Mouse (Mus musculus) kidney, postnatal 25 days (tissue): ENCODE results near the gene Obscn.
A peak's percentile ranks its signal among the peaks of the same experiment; 100 is the strongest.

Source experiments
- DNase-seq, 2 experiments: peaks; one replicate each; pipeline ENCODE4 v3.0.0; 2021; ENCODE audit warnings: mixed read lengths in 2 of 2

The Obscn gene

DNA sequence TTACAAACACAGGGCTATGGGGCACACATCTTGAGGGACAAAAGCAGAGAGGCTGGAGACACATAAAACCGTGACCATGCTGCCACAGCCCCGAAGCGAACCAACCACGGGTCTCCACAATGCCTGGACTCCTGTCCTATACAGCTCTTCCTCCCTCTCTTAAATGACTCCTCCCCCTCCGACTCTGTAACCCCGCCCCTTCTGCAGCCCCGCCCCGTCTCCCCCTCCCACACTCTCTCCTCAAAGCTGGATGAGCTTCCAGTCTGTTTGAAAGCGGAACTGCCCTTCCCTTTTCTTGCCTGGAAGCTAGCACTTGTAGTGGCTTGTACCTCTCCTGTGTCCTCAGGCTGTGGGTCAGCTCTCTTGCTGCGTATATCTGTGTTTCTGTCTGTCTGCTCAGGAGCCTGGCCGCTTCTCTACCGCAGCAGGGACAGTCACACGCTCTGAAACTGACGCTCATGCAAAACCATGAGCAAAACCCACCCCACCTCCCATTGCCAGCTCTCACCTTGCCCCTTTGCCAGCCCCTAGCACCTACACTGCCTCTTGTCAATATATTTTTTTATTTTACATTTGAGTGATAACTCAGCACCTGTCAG lies 5.7 kb upstream of the Obscn start:
- no peak for DNase-seq

- DNase-seq = no peak
Observed at GRCm38 (mm10) chr11:59138537-59139486, 2.6 kb upstream of the Obscn start.

DNA sequence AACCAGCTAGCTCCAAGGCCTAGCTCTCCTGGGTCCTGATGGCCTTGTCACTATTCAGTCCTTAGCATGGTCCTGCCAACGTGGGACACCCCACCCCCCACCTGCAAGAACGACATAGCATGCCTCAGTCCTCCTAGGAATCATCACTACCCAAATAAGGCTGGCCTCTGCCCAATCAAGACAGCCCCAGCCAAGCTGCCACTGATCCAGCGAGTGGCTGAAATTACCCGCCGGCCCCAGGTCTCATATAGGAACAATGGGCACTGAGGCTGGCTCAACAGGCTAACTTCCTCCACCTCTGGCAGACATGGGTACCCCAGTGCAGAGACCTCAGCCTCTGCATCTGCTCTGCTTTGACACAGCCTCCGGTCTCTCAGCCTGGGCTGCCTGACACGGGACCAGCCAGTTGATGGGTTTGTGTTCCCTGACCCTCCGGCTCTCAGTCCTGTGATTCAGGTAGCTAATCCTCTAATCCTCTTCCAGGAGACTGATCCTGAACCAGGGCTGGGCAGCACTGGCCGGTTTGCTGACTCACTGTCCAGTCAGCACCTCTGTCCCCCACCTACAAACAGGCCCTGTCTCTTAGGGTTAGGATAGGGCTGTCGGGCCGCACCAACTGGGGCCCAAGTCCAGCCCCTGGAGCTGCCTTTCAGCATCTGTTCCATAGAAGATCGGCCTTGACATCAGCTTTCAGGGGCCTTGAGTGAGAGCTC lies 948 bp upstream of the Obscn start:
- DNase-seq = no peak

GRCm38 (mm10) chr11:59135051-59135820 lies 966 bp downstream of the Obscn start:
- no peak for DNase-seq

DNA sequence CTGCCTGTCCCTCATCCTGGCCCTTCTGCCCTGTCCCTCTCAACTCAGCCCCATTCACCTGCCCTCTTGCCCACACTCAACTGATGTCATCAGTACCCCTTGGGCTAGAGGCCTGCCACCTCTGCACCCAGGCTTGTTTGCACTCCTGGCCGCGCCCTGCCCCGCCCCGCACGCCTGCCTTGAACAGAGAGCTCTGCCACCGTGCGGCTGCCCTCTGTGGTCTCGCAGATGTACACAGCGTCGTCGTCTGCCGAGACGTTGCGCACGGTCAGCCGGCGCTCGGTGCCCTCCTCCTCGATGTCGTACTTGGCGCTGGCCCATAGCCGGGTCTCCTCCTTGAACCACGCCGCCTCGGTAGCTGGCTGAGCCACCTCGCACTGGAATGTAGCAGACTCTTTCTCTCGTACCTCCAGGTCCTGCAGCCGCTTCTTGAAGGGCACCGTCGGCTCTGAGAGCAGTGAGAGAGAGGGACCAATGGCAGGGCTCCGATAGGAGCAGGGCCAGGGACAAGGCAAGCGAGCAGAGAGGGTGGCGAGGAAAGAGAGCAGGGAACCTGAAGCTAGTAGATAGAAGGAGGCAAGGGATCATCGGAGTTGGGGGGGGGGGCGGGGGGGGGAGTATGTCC lies 1.7 kb downstream of the Obscn start:
- DNase-seq = no peak

GRCm38 (mm10) chr11:59132065-59132464 lies 4.1 kb downstream of the Obscn start:
- DNase-seq = no peak

DNA sequence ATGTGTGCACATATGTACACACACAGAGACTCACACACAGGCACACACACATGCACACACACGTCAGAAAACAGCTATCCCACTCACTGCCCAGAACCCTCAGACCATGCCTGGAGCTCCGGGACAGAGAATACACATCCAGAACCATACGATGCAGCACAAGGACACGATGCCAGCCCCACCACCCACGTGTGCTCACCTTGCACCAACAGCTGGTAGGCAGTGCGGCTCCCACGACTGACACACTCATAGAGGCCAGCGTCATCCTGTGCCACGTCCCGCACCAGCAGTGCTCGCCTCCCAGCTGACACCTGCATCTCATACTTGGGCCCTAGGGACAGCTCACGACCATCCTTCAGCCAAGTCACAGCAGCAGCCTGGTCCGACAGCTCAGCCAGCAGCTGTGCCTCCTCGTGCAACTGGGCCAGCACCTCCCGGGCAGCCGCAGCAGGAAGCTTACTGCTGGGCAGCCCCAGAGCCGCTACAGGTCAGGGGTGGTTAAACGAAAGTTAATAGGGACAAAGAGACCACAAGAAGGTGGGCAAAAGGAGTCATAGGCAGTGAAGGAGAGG lies 4.8 kb downstream of the Obscn start:
- DNase-seq = no peak

DNA sequence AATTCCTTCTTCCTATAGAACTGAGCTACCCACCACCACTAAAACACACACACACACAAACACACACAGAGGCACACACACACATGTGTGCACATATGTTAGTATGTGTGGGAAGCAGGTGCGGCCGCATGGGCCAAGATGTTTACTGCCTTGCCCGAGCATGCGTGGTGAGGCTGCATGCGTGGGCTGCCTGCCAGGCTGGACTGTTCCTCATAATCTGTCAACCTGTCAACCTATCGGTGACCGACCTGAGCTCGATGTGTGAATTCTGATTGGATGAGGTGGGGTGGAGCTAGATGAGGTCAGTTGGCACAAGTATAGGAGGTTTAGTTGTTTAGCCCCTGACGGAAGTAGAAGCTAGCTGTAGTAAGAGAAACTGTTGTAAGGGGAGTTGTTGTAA lies 5.4 kb downstream of the Obscn start:
- no peak for DNase-seq

DNA sequence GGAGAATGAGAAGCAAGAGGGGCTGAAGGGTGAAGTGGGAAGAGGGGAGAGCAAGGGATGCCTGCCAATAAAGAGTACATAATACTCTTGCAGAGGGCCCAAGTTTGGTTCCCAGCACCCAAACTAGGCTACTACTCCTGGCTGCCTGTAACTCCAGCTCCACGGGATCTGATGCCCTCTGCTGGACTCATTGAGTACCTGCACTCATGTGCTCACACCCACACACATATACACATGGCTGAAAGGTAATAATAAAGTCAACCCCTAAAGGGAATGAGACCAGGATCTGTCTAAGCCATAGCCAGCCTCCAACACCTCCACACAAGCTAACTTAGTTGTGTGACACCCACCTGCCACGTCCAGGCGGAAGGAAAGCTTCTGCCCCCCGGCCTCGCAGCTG lies 30.3 kb downstream of the Obscn start:
- no peak for DNase-seq

GRCm38 (mm10) chr11:59102324-59102723 lies 33.9 kb downstream of the Obscn start:
- no peak for DNase-seq

GRCm38 (mm10) chr11:59098339-59098738 lies 37.9 kb downstream of the Obscn start:
- peak; percentile 57 to 75 for DNase-seq

GRCm38 (mm10) chr11:59097770-59098169 lies 38.4 kb downstream of the Obscn start:
- no peak for DNase-seq

- DNase-seq = peak in 1 of 2 experiments; percentile 6
Observed at GRCm38 (mm10) chr11:59094213-59094612, 42.0 kb downstream of the Obscn start.

DNA sequence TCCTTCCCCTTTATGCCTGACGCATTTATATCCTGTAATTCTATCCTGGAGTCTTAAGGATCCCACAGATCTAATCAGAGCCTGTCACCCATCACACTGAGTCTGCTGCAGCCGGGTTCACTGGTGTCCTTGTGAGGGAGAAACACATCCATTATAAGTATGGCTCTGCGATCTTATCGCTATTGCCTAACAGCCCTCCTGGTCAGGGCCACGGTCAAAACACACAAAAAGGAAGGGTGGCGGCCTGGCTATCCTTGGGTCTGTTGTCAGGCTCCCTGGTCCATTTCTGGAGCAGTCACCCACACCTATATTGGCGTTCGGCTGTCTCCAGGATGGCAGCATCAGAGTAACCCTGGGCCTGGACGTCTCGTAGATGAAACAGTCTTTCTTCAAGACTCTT lies 48.6 kb downstream of the Obscn start:
- DNase-seq = peak in 1 of 2 experiments; percentile 27

- DNase-seq = no peak
Observed at GRCm38 (mm10) chr11:59085200-59085599, 51.0 kb downstream of the Obscn start.

DNA sequence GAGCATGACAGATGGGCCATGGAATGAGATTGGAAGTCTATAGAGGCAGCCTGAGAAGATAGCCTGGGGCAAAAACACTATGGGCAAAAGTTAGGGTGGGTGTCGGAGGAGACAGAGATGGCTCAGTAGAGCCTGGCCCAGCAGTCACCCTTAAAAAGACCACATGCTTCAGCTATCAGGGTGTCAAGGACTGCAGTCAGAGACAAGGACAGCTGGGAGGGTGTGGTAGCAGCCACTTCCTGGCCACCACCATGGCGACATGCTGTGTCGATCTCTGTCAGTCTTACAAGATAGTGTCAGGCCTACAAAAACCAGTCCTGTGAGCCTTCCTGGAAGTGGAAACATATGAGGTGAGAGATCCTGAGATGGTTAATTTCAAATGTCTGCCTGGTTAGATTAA lies 53.1 kb downstream of the Obscn start:
- no peak for DNase-seq

DNA sequence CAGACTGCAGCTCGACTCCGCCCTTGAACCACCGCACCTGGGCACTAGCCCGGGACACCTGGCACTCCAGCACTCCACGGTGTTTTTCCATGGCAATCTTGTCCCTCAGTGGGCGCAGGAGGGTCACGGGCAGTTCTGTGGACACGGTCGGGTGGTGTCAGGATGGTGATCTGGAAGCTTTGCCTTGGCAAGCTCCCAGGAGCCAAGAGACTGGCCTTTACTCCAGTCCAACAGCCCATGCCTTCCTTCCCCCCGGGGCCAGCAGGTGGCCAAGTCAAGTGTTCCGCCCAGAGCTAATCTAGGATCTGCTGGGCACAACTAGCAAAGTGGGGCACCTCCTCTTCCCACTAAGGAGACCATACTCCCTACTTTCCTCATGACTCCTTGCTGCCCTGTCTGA lies 57.9 kb downstream of the Obscn start:
- DNase-seq = peak; percentile 65 to 81

GRCm38 (mm10) chr11:59070321-59070720 lies 65.9 kb downstream of the Obscn start:
- no peak for DNase-seq

GRCm38 (mm10) chr11:59068922-59069321 lies 67.3 kb downstream of the Obscn start:
- no peak for DNase-seq

- no peak for DNase-seq
Observed at GRCm38 (mm10) chr11:59068433-59068832, 67.8 kb downstream of the Obscn start.

GRCm38 (mm10) chr11:59067921-59068320 lies 68.3 kb downstream of the Obscn start:
- peak in 1 of 2 experiments; percentile 26 for DNase-seq

DNA sequence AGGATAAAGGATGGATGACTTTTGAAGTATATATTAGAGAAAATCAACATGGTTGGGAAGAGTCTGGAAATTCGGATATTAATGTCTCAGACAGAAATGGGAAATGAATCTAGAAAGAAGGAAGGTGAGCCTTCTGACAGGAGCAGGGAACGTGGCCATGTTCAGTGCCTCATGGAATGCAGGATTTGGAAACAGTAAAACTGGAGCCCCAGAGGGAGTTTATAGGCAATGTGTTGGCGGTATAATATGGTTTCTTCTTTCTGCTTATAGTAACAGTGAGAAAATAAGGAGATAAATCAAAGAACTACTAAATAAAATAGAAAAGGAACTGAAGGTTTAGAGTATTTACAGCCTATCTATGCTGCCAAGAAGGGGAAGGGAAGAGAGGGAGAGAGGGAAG lies 78.2 kb downstream of the Obscn start:
- no peak for DNase-seq
